Mouse (Mus musculus) intestine, embryonic 15.5 days (tissue): ENCODE data around the gene Mex3d. TPM values are rescaled to one million over a fixed set of nuclear protein-coding genes. Genes with fewer than 3 reads are reported as not detected.
A peak's percentile ranks its signal among the peaks of the same experiment; 100 is the strongest.

ENCODE experiments used
- ATAC-seq: fragments of 200-750 bp; cut with Nextera tagmentation; 2 replicates; pipeline ENCODE4 v1.8.0; 2017; ENCODE audit warnings: moderate TSS enrichment, moderate library complexity
- H3K27ac ChIP-seq: fragments of 300-500 bp; sonication (generic); 2 replicates; pipeline ENCODE4 v1.5.1; 2015; ENCODE audit warnings: mild to moderate bottlenecking, inconsistent platforms
- H3K27me3 ChIP-seq: fragments of 300-500 bp; sonication (generic); replicated peaks from 2 replicates; pipeline ENCODE4 v1.6.1; 2015; ENCODE audit warnings: inconsistent platforms
- H3K36me3 ChIP-seq: fragments of 300-500 bp; sonication (generic); 2 replicates; pipeline ENCODE4 v1.6.1; 2015; ENCODE audit warnings: inconsistent platforms
- H3K4me1 ChIP-seq: fragments of 300-500 bp; sonication (generic); replicated peaks from 2 replicates; pipeline ENCODE4 v1.6.1; 2015; ENCODE audit warnings: inconsistent platforms
- H3K4me2 ChIP-seq: fragments of 300-500 bp; sonication (generic); replicated peaks from 2 replicates; pipeline ENCODE4 v1.6.1; 2015; ENCODE audit warnings: mild to moderate bottlenecking, inconsistent platforms
- H3K4me3 ChIP-seq: fragments of 300-500 bp; sonication (generic); replicated peaks from 2 replicates; pipeline ENCODE4 v1.5.1; 2015; ENCODE audit warnings: inconsistent platforms
- H3K9ac ChIP-seq: fragments of 300-500 bp; sonication (generic); 2 replicates; pipeline ENCODE4 v1.6.1; 2015; ENCODE audit warnings: inconsistent platforms
- H3K9me3 ChIP-seq: fragments of 300-500 bp; sonication (generic); 2 replicates; pipeline ENCODE4 v1.6.1; 2016; ENCODE audit warnings: inconsistent platforms
- WGBS: fragments of 180-500 bp; shearing (Covaris S2); methylation state at CpG from one replicate; pipeline ENCODE4 v1.1.7; 2015; 5-methylcytosine and 5-hydroxymethylcytosine counted together
- polyA plus RNA-seq: library from polyadenylated mRNA; unstranded; fragments of >200 nt; fragmentation: Nextera tagmentation; extraction: Ambion mirVana; gene quantifications from 2 replicates; pipeline ENCODE4 v1.2.1, GENCODE M21; 2015

Mex3d gene
- polyA plus RNA-seq, 1 experiment from 2014 or later = 6.9 TPM

- Histone ChIP-seq H3K36me3 (no peaks in the 10 kb centered on the region), H3K27ac (0 out of 2 replicates have a peak overlapping the region, but pooled peaks have one; percentile 61), H3K27me3 (peaks cover 78% of the 10 kb centered on the region), H3K9ac (peak overlapping the region; percentile 17; the same call in 1 of the 2 replicates), H3K4me1 (peaks cover 66% of the 10 kb centered on the region), H3K4me3 (peak overlapping the region; percentile 21), H3K9me3 (no peaks in the 10 kb centered on the region), H3K4me2 (peak overlapping the region; percentile 67)
- WGBS = 3% methylated on average over 16 of the region's 16 CpGs
- peak; percentile 18; the same call in 1 of the 2 replicates for ATAC-seq
Observed at GRCm38 (mm10) chr10:80345122-80345521, 42.3 kb downstream of the Mex3d start.

- peak overlapping the region; percentile 61 for H3K27ac ChIP-seq
- H3K4me1 ChIP-seq = peaks cover 65% of the 10 kb centered on the region
- H3K4me2 ChIP-seq = peak overlapping the region; percentile 67
- WGBS = 31% methylated on average over 9 of the region's 9 CpGs
- H3K9me3 ChIP-seq = no peaks in the 10 kb centered on the region
- ATAC-seq = peak; percentile 14; the same call in 1 of the 2 replicates
- no peak overlapping the region for H3K9ac ChIP-seq
- H3K36me3 ChIP-seq = no peaks in the 10 kb centered on the region
- H3K27me3 ChIP-seq = peaks cover 70% of the 10 kb centered on the region
- no peak overlapping the region for H3K4me3 ChIP-seq
Observed at GRCm38 (mm10) chr10:80344131-80344661, 43.3 kb downstream of the Mex3d start.

GRCm38 (mm10) chr10:80343425-80343895, 44.0 kb downstream of the Mex3d start:
- WGBS = 35% methylated on average over 13 of the region's 13 CpGs
- peaks cover 57% of the 10 kb centered on the region for H3K4me1 ChIP-seq
- 0 out of 2 replicates have a peak, but pooled peaks have one; percentile 1 for ATAC-seq
- H3K4me3 ChIP-seq = peak overlapping the region; percentile 32
- H3K36me3 ChIP-seq = no peaks in the 10 kb centered on the region
- H3K9ac ChIP-seq = no peak overlapping the region
- peak overlapping the region; percentile 36; the same call in 1 of the 2 replicates for H3K27ac ChIP-seq
- H3K9me3 ChIP-seq = no peaks in the 10 kb centered on the region
- peak overlapping the region; percentile 67 for H3K4me2 ChIP-seq
- H3K27me3 ChIP-seq = peaks cover 62% of the 10 kb centered on the region

GRCm38 (mm10) chr10:80342749-80343424, 44.6 kb downstream of the Mex3d start:
- peak; percentile 60 for ATAC-seq
- Histone ChIP-seq H3K9ac (peak overlapping the region; percentile 28; the same call in 1 of the 2 replicates), H3K4me2 (peak overlapping the region; percentile 67), H3K9me3 (no peaks in the 10 kb centered on the region), H3K27me3 (peaks cover 57% of the 10 kb centered on the region), H3K27ac (no peak overlapping the region), H3K4me1 (peaks cover 52% of the 10 kb centered on the region), H3K36me3 (no peaks in the 10 kb centered on the region), H3K4me3 (peak overlapping the region; percentile 32)
- WGBS = 1% methylated on average over 30 of the region's 33 CpGs

- H3K9me3 ChIP-seq = no peaks in the 10 kb centered on the region
- peak overlapping the region; percentile 32 for H3K4me3 ChIP-seq
- H3K27ac ChIP-seq = no peak overlapping the region
- 2% methylated on average over 26 of the region's 26 CpGs for WGBS
- H3K27me3 ChIP-seq = peaks cover 51% of the 10 kb centered on the region
- H3K36me3 ChIP-seq = no peaks in the 10 kb centered on the region
- no peak; the same call in 1 of the 2 replicates for ATAC-seq
- peak overlapping the region; percentile 2; the same call in 1 of the 2 replicates for H3K9ac ChIP-seq
- peaks cover 46% of the 10 kb centered on the region for H3K4me1 ChIP-seq
- peak overlapping the region; percentile 67 for H3K4me2 ChIP-seq
Observed at GRCm38 (mm10) chr10:80342305-80342748, 45.1 kb downstream of the Mex3d start.

GRCm38 (mm10) chr10:80341491-80342304, 45.8 kb downstream of the Mex3d start:
- Histone ChIP-seq H3K27me3 (peaks cover 49% of the 10 kb centered on the region), H3K4me1 (peaks cover 44% of the 10 kb centered on the region), H3K9me3 (no peaks in the 10 kb centered on the region), H3K9ac (peak overlapping the region; percentile 2; the same call in 1 of the 2 replicates), H3K27ac (no peak overlapping the region), H3K4me3 (peak overlapping the region; percentile 32), H3K4me2 (peak overlapping the region; percentile 67), H3K36me3 (no peaks in the 10 kb centered on the region)
- WGBS = 6% methylated on average over 47 of the region's 47 CpGs
- no peak for ATAC-seq

- Histone ChIP-seq H3K27me3 (peaks cover 49% of the 10 kb centered on the region), H3K36me3 (no peaks in the 10 kb centered on the region), H3K9me3 (no peaks in the 10 kb centered on the region), H3K9ac (no peak overlapping the region), H3K4me1 (peaks cover 44% of the 10 kb centered on the region), H3K4me3 (no peak overlapping the region), H3K4me2 (no peak overlapping the region), H3K27ac (no peak overlapping the region)
- WGBS = 33% methylated on average over 21 of the region's 21 CpGs
- no peak for ATAC-seq
Observed at GRCm38 (mm10) chr10:80341026-80341425, 46.4 kb downstream of the Mex3d start.

- Histone ChIP-seq H3K4me2 (peak overlapping the region; percentile 33; the same call in 1 of the 2 replicates), H3K4me1 (peaks cover 39% of the 10 kb centered on the region), H3K27ac (no peak overlapping the region), H3K4me3 (no peak overlapping the region), H3K27me3 (peaks cover 43% of the 10 kb centered on the region), H3K36me3 (no peaks in the 10 kb centered on the region), H3K9ac (no peak overlapping the region), H3K9me3 (no peaks in the 10 kb centered on the region)
- WGBS = 22% methylated on average over 19 of the region's 19 CpGs
- 0 out of 2 replicates have a peak, but pooled peaks have one; percentile 15 for ATAC-seq
Observed at GRCm38 (mm10) chr10:80339941-80340750, 47.3 kb downstream of the Mex3d start.

- Histone ChIP-seq H3K9me3 (no peaks in the 10 kb centered on the region), H3K27me3 (peaks cover 9% of the 10 kb centered on the region), H3K4me1 (peaks cover 17% of the 10 kb centered on the region), H3K4me2 (no peak overlapping the region), H3K4me3 (no peak overlapping the region), H3K9ac (no peak overlapping the region), H3K36me3 (0 out of 2 replicates have a peak, but pooled peaks cover 2% of the 10 kb centered on the region), H3K27ac (no peak overlapping the region)
- 90% methylated on average over 12 of the region's 12 CpGs for WGBS
- ATAC-seq = no peak
Observed at GRCm38 (mm10) chr10:80336263-80336662, 51.2 kb downstream of the Mex3d start.

- peak overlapping the region; percentile 84 for H3K27ac ChIP-seq
- peak overlapping the region; percentile 93 for H3K4me2 ChIP-seq
- no peak for ATAC-seq
- H3K36me3 ChIP-seq = 0 out of 2 replicates have a peak, but pooled peaks cover 2% of the 10 kb centered on the region
- peaks cover 35% of the 10 kb centered on the region for H3K4me1 ChIP-seq
- peak overlapping the region; percentile 24 for H3K9ac ChIP-seq
- H3K27me3 ChIP-seq = no peaks in the 10 kb centered on the region
- WGBS = 72% methylated on average over 5 of the region's 5 CpGs
- no peaks in the 10 kb centered on the region for H3K9me3 ChIP-seq
- no peak overlapping the region for H3K4me3 ChIP-seq
Observed at GRCm38 (mm10) chr10:80332525-80332989, 54.9 kb downstream of the Mex3d start.
